Mouse (Mus musculus) myocyte (in vitro differentiated cells): Measurements from ENCODE around the gene Olfr68. TPM values are rescaled to one million over a fixed set of nuclear protein-coding genes. Genes with fewer than 3 reads are reported as not detected.
"Not testable (repeated sequence)": the region's sequence is repeated elsewhere in the genome, so short reads cannot be mapped to it uniquely, and the experiment has no call there.

Experiments
- H3K27me3 ChIP-seq: one replicate; pipeline ENCODE4 v1.6.1; 2011; ENCODE audit not compliant: control insufficient read depth, insufficient read depth, insufficient read length
- H3K36me3 ChIP-seq: one replicate; pipeline ENCODE4 v1.6.1; 2011; ENCODE audit not compliant: control insufficient read depth, insufficient read depth
- H3K4me2 ChIP-seq: one replicate; pipeline ENCODE4 v1.6.1; 2011; ENCODE audit warnings: low read depth, control low read depth
- H3K4me3 ChIP-seq: one replicate; pipeline ENCODE4 v1.5.1; 2011; ENCODE audit warnings: mild to moderate bottlenecking, control low read depth, moderate library complexity
- H3K79me2 ChIP-seq: one replicate; pipeline ENCODE4 v1.6.1; 2011; ENCODE audit not compliant: control insufficient read depth, insufficient read depth
- H3ac ChIP-seq: one replicate; pipeline ENCODE4 v1.6.1; 2011; ENCODE audit not compliant: control insufficient read depth, insufficient read length
- CEBPB ChIP-seq: IDR thresholded peaks from 2 replicates; pipeline ENCODE4 v1.6.1; 2011; ENCODE audit warnings: mild to moderate bottlenecking, moderate library complexity; ENCODE audit not compliant: poor library complexity, insufficient read depth, severe bottlenecking
- E2F4 ChIP-seq: IDR thresholded peaks from one replicate; pipeline ENCODE4 v1.6.1; 2011; ENCODE audit warnings: mild to moderate bottlenecking, control low read depth, moderate library complexity; ENCODE audit not compliant: insufficient read depth
- MAX ChIP-seq: IDR thresholded peaks from one replicate; pipeline ENCODE4 v1.6.1; 2011; ENCODE audit warnings: low read depth, mild to moderate bottlenecking, control low read depth
- MYOD1 ChIP-seq, 3 experiments: IDR thresholded peaks; one replicate each; pipeline ENCODE4 v1.6.1; 2011; ENCODE audit warnings: control low read depth in 2 of 3, low read depth in 2 of 3, mild to moderate bottlenecking in 2 of 3, moderate library complexity in 1 of 3; ENCODE audit not compliant: insufficient read length in 2 of 3, control insufficient read depth in 1 of 3
- MYOG ChIP-seq, 3 experiments: IDR thresholded peaks; one replicate each; pipeline ENCODE4 v1.6.1; 2011; ENCODE audit warnings: control low read depth in 2 of 3, low read depth in 2 of 3, mild to moderate bottlenecking in 2 of 3; ENCODE audit not compliant: insufficient read length in 2 of 3, control insufficient read depth in 1 of 3, insufficient read depth in 1 of 3
- POLR2A ChIP-seq: IDR thresholded peaks from one replicate; pipeline ENCODE4 v1.6.1; 2011; ENCODE audit warnings: low read depth, mild to moderate bottlenecking, control low read depth, moderate library complexity; ENCODE audit not compliant: insufficient read length
- POLR2AphosphoS2 ChIP-seq: IDR thresholded peaks from one replicate; pipeline ENCODE4 v1.6.1; 2011; ENCODE audit warnings: low read depth, control low read depth; ENCODE audit not compliant: insufficient read length
- REST ChIP-seq: IDR thresholded peaks from one replicate; pipeline ENCODE4 v1.6.1; 2011; ENCODE audit warnings: mild to moderate bottlenecking, control low read depth, moderate library complexity; ENCODE audit not compliant: insufficient read depth, insufficient read length
- SRF ChIP-seq: IDR thresholded peaks from one replicate; pipeline ENCODE4 v1.6.1; 2011; ENCODE audit warnings: low read depth; ENCODE audit not compliant: control insufficient read depth, insufficient read length
- TCF12 ChIP-seq: IDR thresholded peaks from one replicate; pipeline ENCODE4 v1.6.1; 2011; ENCODE audit warnings: mild to moderate bottlenecking, control low read depth; ENCODE audit not compliant: poor library complexity, insufficient read depth, severe bottlenecking
- TCF3 ChIP-seq: IDR thresholded peaks from one replicate; pipeline ENCODE4 v1.6.1; 2011; ENCODE audit warnings: low read depth, control low read depth; ENCODE audit not compliant: insufficient read length
- USF1 ChIP-seq: IDR thresholded peaks from one replicate; pipeline ENCODE4 v1.6.1; 2011; ENCODE audit warnings: low read depth, mild to moderate bottlenecking, control low read depth, moderate library complexity
- polyA plus RNA-seq: library from polyadenylated mRNA; unstranded; fragments of >200 nt; fragmentation: generic; extraction: Trizol; gene quantifications from one replicate; pipeline ENCODE4 v1.2.1, GENCODE M21; 2012; ENCODE audit warnings: missing spikeins

Olfr68 gene
- polyA plus RNA-seq, 1 experiment, result not detected

DNA sequence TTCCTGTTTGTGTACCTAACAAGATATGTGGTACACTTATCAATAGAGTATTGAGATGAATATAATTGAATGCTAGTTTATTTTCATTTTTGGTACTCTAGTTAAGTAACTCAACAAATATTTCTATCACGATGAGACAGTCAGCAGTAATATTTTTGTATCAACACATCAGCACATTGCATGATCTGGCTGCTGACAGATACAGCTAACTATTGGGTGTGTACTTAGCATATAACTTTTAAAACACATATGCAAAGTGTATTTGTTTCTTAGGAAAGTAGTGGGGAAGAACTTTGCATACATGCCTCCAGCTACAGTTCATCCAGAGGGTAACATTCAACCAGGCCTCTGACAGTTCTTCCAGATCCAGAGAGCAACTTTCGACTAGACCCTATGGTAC, 45.1 kb upstream of the Olfr68 start:
- no peaks in the 10 kb centered on the region for H3K36me3 ChIP-seq
- no peaks in the 10 kb centered on the region for H3K27me3 ChIP-seq
- H3K4me3 ChIP-seq, result no peak overlapping the region
- no peak overlapping the region for H3K4me2 ChIP-seq
- no peak overlapping the region for H3ac ChIP-seq
- H3K79me2 ChIP-seq, result no peaks in the 10 kb centered on the region
- TF ChIP-seq MYOD1 (IDR thresholded peaks at IDR 0.05; ENCODE audit: control insufficient read depth in 1 of 3, insufficient read length in 2 of 3, low read depth in 2 of 3) (no peak), REST (no peak), TCF12 (no peak), POLR2A (no peak), MAX (no peak), SRF (no peak), MYOG (IDR thresholded peaks at IDR 0.05; ENCODE audit: control insufficient read depth in 1 of 3, insufficient read depth in 1 of 3, insufficient read length in 2 of 3, low read depth in 2 of 3) (no peak)

- not testable (repeated sequence) for H3K4me3 ChIP-seq, H3K4me2 ChIP-seq, H3K27me3 ChIP-seq, H3K36me3 ChIP-seq, H3ac ChIP-seq, H3K79me2 ChIP-seq
Measured at GRCm38 (mm10) chr7:103815085-103815484, 35.6 kb upstream of the Olfr68 start.

DNA sequence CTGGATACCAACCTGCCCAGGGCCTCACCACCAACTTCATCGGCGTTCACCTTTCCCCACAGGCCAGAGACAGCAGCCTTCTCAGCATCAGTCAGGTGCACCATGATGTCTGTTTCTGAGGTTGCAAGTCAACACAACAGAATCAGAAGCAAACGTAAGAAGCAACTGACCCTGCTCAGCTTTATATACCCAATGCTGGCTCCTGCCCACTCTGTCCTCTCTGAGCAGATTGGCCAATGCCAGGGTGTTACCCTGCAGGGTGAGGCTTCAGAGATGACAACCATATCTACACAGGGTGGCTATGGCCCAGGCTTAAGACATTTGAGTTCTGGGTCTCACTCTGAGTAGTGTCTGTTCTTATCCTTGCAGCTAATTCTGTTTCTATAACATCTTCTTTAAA, 34.3 kb upstream of the Olfr68 start, which contains the start of gene Hbb-bt:
Hbb-bt (minus strand) TSS at position 231 of the 400 bp plus-strand sequence.
- Histone ChIP-seq H3K4me3 (no peak within 1 kb of the TSS), H3K79me2 (no peaks in the 10 kb centered on the region), H3K4me2 (no peak within 1 kb of the TSS), H3K27me3 (no peaks in the 10 kb centered on the region), H3ac (no peak within 1 kb of the TSS), H3K36me3 (no peaks in the 10 kb centered on the region)
- TF ChIP-seq POLR2AphosphoS2 (no peak), TCF12 (no peak), CEBPB (no peak), TCF3 (no peak)

- H3K27me3 ChIP-seq, H3K4me2 ChIP-seq, H3K4me3 ChIP-seq, H3K36me3 ChIP-seq, H3ac ChIP-seq, H3K79me2 ChIP-seq: not testable (repeated sequence)
Measured at GRCm38 (mm10) chr7:103813152-103813551, 33.7 kb upstream of the Olfr68 start.

- Histone ChIP-seq H3K27me3 (no peaks in the 10 kb centered on the region), H3K4me2 (no peak overlapping the region), H3K79me2 (no peaks in the 10 kb centered on the region), H3ac (no peak overlapping the region), H3K4me3 (no peak overlapping the region), H3K36me3 (no peaks in the 10 kb centered on the region)
- TF ChIP-seq POLR2A (no peak), REST (no peak), USF1 (no peak)
Measured at GRCm38 (mm10) chr7:103812174-103812573, 32.7 kb upstream of the Olfr68 start.

GRCm38 (mm10) chr7:103811223-103811845, 31.8 kb upstream of the Olfr68 start:
- Histone ChIP-seq H3K4me3 (no peak overlapping the region), H3K79me2 (no peaks in the 10 kb centered on the region), H3K27me3 (no peaks in the 10 kb centered on the region), H3K36me3 (no peaks in the 10 kb centered on the region), H3K4me2 (no peak overlapping the region), H3ac (no peak overlapping the region)
- TF ChIP-seq MYOG (IDR thresholded peaks at IDR 0.05; ENCODE audit: control insufficient read depth in 1 of 3, insufficient read depth in 1 of 3, insufficient read length in 2 of 3, low read depth in 2 of 3) (no peak), USF1 (no peak), MAX (no peak), TCF12 (no peak), POLR2AphosphoS2 (no peak), MYOD1 (IDR thresholded peaks at IDR 0.05; ENCODE audit: control insufficient read depth in 1 of 3, insufficient read length in 2 of 3, low read depth in 2 of 3) (no peak), CEBPB (no peak), REST (no peak), POLR2A (no peak), TCF3 (no peak), SRF (no peak), E2F4 (no peak)
